Mouse (Mus musculus) monocyte, adult 2 months (primary cell): ENCODE results near the gene Entpd5.

ENCODE experiments used
- DNase-seq, 2 experiments: peaks; one replicate each; pipeline ENCODE4 v3.0.0; 2022; ENCODE audit warnings: low spot score in 2 of 2, low read depth in 1 of 2

The Entpd5 gene

DNA sequence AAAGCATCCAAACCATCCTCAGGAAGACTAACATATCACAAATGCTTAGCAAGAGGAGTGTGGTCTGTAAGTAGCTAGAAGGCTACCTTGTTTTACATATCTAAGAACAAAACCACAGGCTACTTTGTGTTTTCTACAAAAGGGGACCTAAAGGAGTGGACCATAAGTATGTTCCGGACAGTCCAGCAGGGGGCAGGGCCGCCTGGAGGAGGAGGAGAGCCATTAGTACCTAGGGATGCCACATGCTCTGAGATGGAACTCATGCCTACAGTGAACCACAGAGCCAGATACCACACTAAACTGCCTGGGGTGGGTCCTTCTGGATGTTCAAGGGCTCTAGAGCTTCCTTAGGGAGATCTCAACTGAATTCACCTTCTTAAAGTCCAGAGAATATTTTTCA is 61.6 kb downstream of the Entpd5 start:
- DNase-seq: no peak

DNA sequence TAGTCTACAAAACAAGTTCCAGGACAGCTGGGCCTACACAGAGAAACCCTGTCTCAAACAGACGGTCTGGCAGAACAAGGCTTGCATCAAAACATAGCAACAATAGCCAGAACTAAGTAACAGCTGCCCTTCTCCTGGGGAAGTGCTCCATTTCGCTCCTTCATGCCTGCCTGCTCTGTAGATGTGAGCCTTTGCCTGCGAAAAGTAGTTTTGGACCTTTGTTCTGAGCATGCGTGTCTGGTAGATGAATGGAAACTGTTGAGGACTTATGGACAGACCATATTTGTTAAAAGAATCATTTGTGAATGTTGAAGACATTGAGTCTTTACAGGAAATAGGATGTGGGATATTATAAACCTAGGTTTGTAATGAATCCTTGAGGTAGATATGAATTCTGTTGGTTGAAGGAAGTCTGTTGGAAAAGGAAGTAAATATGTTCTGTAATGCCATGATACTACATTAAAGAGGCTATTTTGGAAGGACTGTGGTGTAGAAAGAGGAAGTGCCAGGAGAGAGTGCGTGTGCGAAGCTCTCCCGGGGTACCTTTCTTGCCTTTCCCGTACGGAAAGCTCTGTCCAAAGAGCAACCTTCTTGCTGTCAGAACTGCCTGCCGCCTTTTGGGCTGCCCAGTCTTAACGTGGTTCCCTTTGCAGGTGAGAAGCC is 71.7 kb downstream of the Entpd5 start:
- peak in 1 of 2 experiments; percentile 7 for DNase-seq

DNA sequence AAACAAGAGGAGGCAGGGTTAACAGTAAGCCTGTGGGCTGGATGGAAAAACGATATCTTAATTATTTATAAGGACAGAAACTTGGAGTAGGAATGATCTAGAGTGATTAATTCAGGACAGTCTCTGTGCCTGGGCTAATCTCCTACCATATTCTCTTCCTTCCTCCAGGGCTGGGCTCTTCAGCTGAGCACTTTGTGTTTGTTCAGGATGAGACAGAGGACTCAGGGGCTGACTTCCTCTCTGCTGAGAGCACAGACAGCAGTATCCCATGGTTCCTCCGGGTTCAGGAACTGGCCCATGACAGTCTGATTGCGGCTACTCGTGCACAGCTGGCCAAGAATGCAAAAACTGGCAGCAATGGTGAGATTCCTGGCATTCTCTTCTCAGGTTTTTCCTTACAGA is 81.7 kb downstream of the Entpd5 start:
- DNase-seq: no peak
